Mouse (Mus musculus) right cerebral cortex, postnatal 4 days (tissue): ENCODE results near the gene Fam50b.
A peak's percentile ranks its signal among the peaks of the same experiment; 100 is the strongest.

ENCODE experiments used
- DNase-seq: peaks from one replicate; pipeline ENCODE4 v3.0.0-alpha.2; 2022

Fam50b gene

GRCm38 (mm10) chr13:34734686-34735085, at the start of gene Fam50b:
Gene Fam50b (plus strand): TSS chr13:34734850.
- DNase-seq: no peak

- DNase-seq: no peak
These were observed 49.5 kb upstream of the Fam50b start for GRCm38 (mm10) chr13:34685008-34685765.

- DNase-seq: no peak
These were observed 43.6 kb upstream of the Fam50b start for GRCm38 (mm10) chr13:34691049-34691448.

GRCm38 (mm10) chr13:34693111-34693510, 41.5 kb upstream of the Fam50b start:
- no peak for DNase-seq

- no peak for DNase-seq
These were observed 37.8 kb upstream of the Fam50b start for GRCm38 (mm10) chr13:34696734-34697332.

- no peak for DNase-seq
These were observed 34.6 kb upstream of the Fam50b start for GRCm38 (mm10) chr13:34700091-34700490.

GRCm38 (mm10) chr13:34700630-34701029, 34.0 kb upstream of the Fam50b start:
- no peak for DNase-seq

GRCm38 (mm10) chr13:34703301-34703700, 31.3 kb upstream of the Fam50b start:
- no peak for DNase-seq

GRCm38 (mm10) chr13:34703795-34704194, 30.9 kb upstream of the Fam50b start:
- DNase-seq: no peak

GRCm38 (mm10) chr13:34704835-34705234, 29.8 kb upstream of the Fam50b start:
- DNase-seq: no peak

- DNase-seq: peak; percentile 11
These were observed 25.7 kb upstream of the Fam50b start for GRCm38 (mm10) chr13:34708955-34709354.

GRCm38 (mm10) chr13:34709566-34709965, 25.1 kb upstream of the Fam50b start:
- DNase-seq: no peak

- DNase-seq: no peak
These were observed 23.2 kb upstream of the Fam50b start for GRCm38 (mm10) chr13:34711410-34711809.

GRCm38 (mm10) chr13:34712881-34713280, 21.8 kb upstream of the Fam50b start:
- DNase-seq: no peak

GRCm38 (mm10) chr13:34715437-34715838, 19.2 kb upstream of the Fam50b start:
- DNase-seq: peak; percentile 4

- DNase-seq: no peak
These were observed 9.6 kb upstream of the Fam50b start for GRCm38 (mm10) chr13:34724831-34725592.

GRCm38 (mm10) chr13:34725800-34726476, 8.7 kb upstream of the Fam50b start:
- peak; percentile 8 for DNase-seq

GRCm38 (mm10) chr13:34726477-34726805, 8.2 kb upstream of the Fam50b start:
- DNase-seq: no peak

GRCm38 (mm10) chr13:34727060-34727459, 7.6 kb upstream of the Fam50b start:
- no peak for DNase-seq

GRCm38 (mm10) chr13:34731551-34731950, 3.1 kb upstream of the Fam50b start:
- DNase-seq: no peak

GRCm38 (mm10) chr13:34733780-34734179, 870 bp upstream of the Fam50b start:
- no peak for DNase-seq

- DNase-seq: no peak
These were observed 3.5 kb downstream of the Fam50b start for GRCm38 (mm10) chr13:34737968-34738698.

- no peak for DNase-seq
These were observed 4.0 kb downstream of the Fam50b start for GRCm38 (mm10) chr13:34738699-34738973.
